Mouse (Mus musculus): ENCODE results near the gene Syne2. TPM values are rescaled to one million over a fixed set of nuclear protein-coding genes. Genes with fewer than 3 reads are reported as not detected.

Syne2 gene
- polyA plus RNA-seq, 1 experiment from 2014 or later, result 80.1 TPM

- no peak overlapping the region for H3K4me2 ChIP-seq
- ATAC-seq (ENCODE audit: low FRiP score), result no peak
- no peak overlapping the region for H3K9ac ChIP-seq (ENCODE audit: low read length)
- H3K27ac ChIP-seq (ENCODE audit: low read depth, low read length), result no peak overlapping the region
- no peak overlapping the region for H3K4me3 ChIP-seq (ENCODE audit: low read depth, low read length)
- no peak for DNase-seq (ENCODE audit: low spot score, missing footprints)
- H3K27me3 ChIP-seq (ENCODE audit: control insufficient read depth, insufficient read depth, low read length), result no peaks in the 10 kb centered on the region
- no peaks in the 10 kb centered on the region for H3K9me3 ChIP-seq (ENCODE audit: control insufficient read depth, low read length)
- H3K36me3 ChIP-seq (ENCODE audit: control insufficient read depth, insufficient read depth, low read length), result peaks cover 12% of the 10 kb centered on the region
- peaks cover 4% of the 10 kb centered on the region for H3K4me1 ChIP-seq (ENCODE audit: control insufficient read depth, insufficient read depth, low read length)
- 69% methylated on average over 8 of the region's 8 CpGs for WGBS
Measured at GRCm38 (mm10) chr12:75983336-75983735, 165.4 kb downstream of the Syne2 start.

- DNase-seq (ENCODE audit: low spot score, missing footprints) (no peak), ATAC-seq (ENCODE audit: low FRiP score) (no peak)
- WGBS, result 85% methylated on average over 10 of the region's 10 CpGs
- Histone ChIP-seq H3K36me3 (ENCODE audit: control insufficient read depth, insufficient read depth, low read length) (peaks cover 21% of the 10 kb centered on the region), H3K27me3 (ENCODE audit: control insufficient read depth, insufficient read depth, low read length) (no peaks in the 10 kb centered on the region), H3K4me2 (no peak overlapping the region), H3K9ac (ENCODE audit: low read length) (no peak overlapping the region), H3K4me1 (ENCODE audit: control insufficient read depth, insufficient read depth, low read length) (no peaks in the 10 kb centered on the region), H3K4me3 (ENCODE audit: low read depth, low read length) (no peak overlapping the region), H3K27ac (ENCODE audit: low read depth, low read length) (no peak overlapping the region), H3K9me3 (ENCODE audit: control insufficient read depth, low read length) (no peaks in the 10 kb centered on the region)
Measured at GRCm38 (mm10) chr12:75992226-75992858, 174.4 kb downstream of the Syne2 start.

GRCm38 (mm10) chr12:75992946-75993345 is 175.0 kb downstream of the Syne2 start:
- ATAC-seq (ENCODE audit: low FRiP score), result no peak
- WGBS, result 89% methylated on average over 4 of the region's 4 CpGs
- no peak overlapping the region for H3K27ac ChIP-seq (ENCODE audit: low read depth, low read length)
- H3K4me1 ChIP-seq (ENCODE audit: control insufficient read depth, insufficient read depth, low read length), result no peaks in the 10 kb centered on the region
- H3K36me3 ChIP-seq (ENCODE audit: control insufficient read depth, insufficient read depth, low read length), result peaks cover 23% of the 10 kb centered on the region
- H3K27me3 ChIP-seq (ENCODE audit: control insufficient read depth, insufficient read depth, low read length), result no peaks in the 10 kb centered on the region
- no peak overlapping the region for H3K9ac ChIP-seq (ENCODE audit: low read length)
- H3K4me2 ChIP-seq, result no peak overlapping the region
- H3K4me3 ChIP-seq (ENCODE audit: low read depth, low read length), result no peak overlapping the region
- DNase-seq (ENCODE audit: low spot score, missing footprints), result no peak
- no peaks in the 10 kb centered on the region for H3K9me3 ChIP-seq (ENCODE audit: control insufficient read depth, low read length)

GRCm38 (mm10) chr12:75995086-75995485 is 177.2 kb downstream of the Syne2 start:
- DNase-seq (ENCODE audit: low spot score, missing footprints), result no peak
- H3K36me3 ChIP-seq (ENCODE audit: control insufficient read depth, insufficient read depth, low read length), result peaks cover 16% of the 10 kb centered on the region; the same call in 1 of the 2 replicates

GRCm38 (mm10) chr12:75997547-75997946 is 179.6 kb downstream of the Syne2 start:
- ATAC-seq (ENCODE audit: low FRiP score) (no peak), DNase-seq (ENCODE audit: low spot score, missing footprints) (no peak)
- Histone ChIP-seq H3K27ac (ENCODE audit: low read depth, low read length) (no peak overlapping the region), H3K9ac (ENCODE audit: low read length) (no peak overlapping the region), H3K27me3 (ENCODE audit: control insufficient read depth, insufficient read depth, low read length) (no peaks in the 10 kb centered on the region), H3K36me3 (ENCODE audit: control insufficient read depth, insufficient read depth, low read length) (peaks cover 13% of the 10 kb centered on the region; the same call in 1 of the 2 replicates), H3K4me1 (ENCODE audit: control insufficient read depth, insufficient read depth, low read length) (no peaks in the 10 kb centered on the region), H3K9me3 (ENCODE audit: control insufficient read depth, low read length) (no peaks in the 10 kb centered on the region), H3K4me2 (no peak overlapping the region), H3K4me3 (ENCODE audit: low read depth, low read length) (no peak overlapping the region)
- WGBS, result 95% methylated on average over 5 of the region's 5 CpGs

More at GRCm38 (mm10) chr12:75995086-75995485, 177.2 kb downstream of the Syne2 start:
- Histone ChIP-seq H3K27ac (ENCODE audit: low read depth, low read length) (no peak overlapping the region), H3K9me3 (ENCODE audit: control insufficient read depth, low read length) (no peaks in the 10 kb centered on the region), H3K4me2 (no peak overlapping the region), H3K9ac (ENCODE audit: low read length) (no peak overlapping the region), H3K27me3 (ENCODE audit: control insufficient read depth, insufficient read depth, low read length) (no peaks in the 10 kb centered on the region), H3K4me1 (ENCODE audit: control insufficient read depth, insufficient read depth, low read length) (no peaks in the 10 kb centered on the region), H3K4me3 (ENCODE audit: low read depth, low read length) (no peak overlapping the region)
- no peak for ATAC-seq (ENCODE audit: low FRiP score)
- WGBS, result 77% methylated on average over 2 of the region's 2 CpGs

GRCm38 (mm10) chr12:75998416-75998815 is 180.5 kb downstream of the Syne2 start:
- H3K4me1 ChIP-seq (ENCODE audit: control insufficient read depth, insufficient read depth, low read length), result no peaks in the 10 kb centered on the region
- no peak overlapping the region for H3K27ac ChIP-seq (ENCODE audit: low read depth, low read length)
- no peak for ATAC-seq (ENCODE audit: low FRiP score)
- 93% methylated on average over 2 of the region's 2 CpGs for WGBS
- H3K36me3 ChIP-seq (ENCODE audit: control insufficient read depth, insufficient read depth, low read length), result peaks cover 13% of the 10 kb centered on the region; the same call in 1 of the 2 replicates
- H3K9ac ChIP-seq (ENCODE audit: low read length), result no peak overlapping the region
- no peak overlapping the region for H3K4me2 ChIP-seq
- no peak for DNase-seq (ENCODE audit: low spot score, missing footprints)
- no peak overlapping the region for H3K4me3 ChIP-seq (ENCODE audit: low read depth, low read length)
- H3K9me3 ChIP-seq (ENCODE audit: control insufficient read depth, low read length), result no peaks in the 10 kb centered on the region
- no peaks in the 10 kb centered on the region for H3K27me3 ChIP-seq (ENCODE audit: control insufficient read depth, insufficient read depth, low read length)

GRCm38 (mm10) chr12:76004697-76005249 is 186.8 kb downstream of the Syne2 start:
- ATAC-seq (ENCODE audit: low FRiP score), result peak; percentile 98
- no peak overlapping the region; the same call in 1 of the 2 replicates for H3K27ac ChIP-seq (ENCODE audit: low read depth, low read length)
- peaks cover 13% of the 10 kb centered on the region; the same call in 1 of the 2 replicates for H3K36me3 ChIP-seq (ENCODE audit: control insufficient read depth, insufficient read depth, low read length)

GRCm38 (mm10) chr12:76008991-76009390 is 191.1 kb downstream of the Syne2 start:
- Histone ChIP-seq H3K4me3 (ENCODE audit: low read depth, low read length) (no peak overlapping the region), H3K4me1 (ENCODE audit: control insufficient read depth, insufficient read depth, low read length) (peaks cover 7% of the 10 kb centered on the region), H3K27ac (ENCODE audit: low read depth, low read length) (no peak overlapping the region), H3K27me3 (ENCODE audit: control insufficient read depth, insufficient read depth, low read length) (no peaks in the 10 kb centered on the region), H3K36me3 (ENCODE audit: control insufficient read depth, insufficient read depth, low read length) (0 out of 2 replicates have a peak, but pooled peaks cover 7% of the 10 kb centered on the region), H3K4me2 (no peak overlapping the region), H3K9ac (ENCODE audit: low read length) (no peak overlapping the region), H3K9me3 (ENCODE audit: control insufficient read depth, low read length) (no peaks in the 10 kb centered on the region)
- ATAC-seq (ENCODE audit: low FRiP score) (no peak), DNase-seq (ENCODE audit: low spot score, missing footprints) (no peak)
- 59% methylated on average over 6 of the region's 6 CpGs for WGBS

More at GRCm38 (mm10) chr12:76004697-76005249, 186.8 kb downstream of the Syne2 start:
- peak; percentile 95 for DNase-seq (ENCODE audit: low spot score, missing footprints)
- no peak overlapping the region for H3K4me2 ChIP-seq
- H3K27me3 ChIP-seq (ENCODE audit: control insufficient read depth, insufficient read depth, low read length), result no peaks in the 10 kb centered on the region
- H3K9ac ChIP-seq (ENCODE audit: low read length), result no peak overlapping the region
- WGBS, result 42% methylated on average over 9 of the region's 9 CpGs
- H3K9me3 ChIP-seq (ENCODE audit: control insufficient read depth, low read length), result no peaks in the 10 kb centered on the region
- H3K4me1 ChIP-seq (ENCODE audit: control insufficient read depth, insufficient read depth, low read length), result peaks cover 3% of the 10 kb centered on the region; the same call in 1 of the 2 replicates
- H3K4me3 ChIP-seq (ENCODE audit: low read depth, low read length), result no peak overlapping the region

GRCm38 (mm10) chr12:76012789-76013188 is 194.9 kb downstream of the Syne2 start:
- H3K27ac ChIP-seq (ENCODE audit: low read depth, low read length), result no peak overlapping the region
- 95% methylated on average over 3 of the region's 4 CpGs for WGBS
- no peak overlapping the region for H3K4me2 ChIP-seq
- H3K4me3 ChIP-seq (ENCODE audit: low read depth, low read length), result no peak overlapping the region
- peaks cover 2% of the 10 kb centered on the region; the same call in 1 of the 2 replicates for H3K36me3 ChIP-seq (ENCODE audit: control insufficient read depth, insufficient read depth, low read length)
- ATAC-seq (ENCODE audit: low FRiP score) (no peak), DNase-seq (ENCODE audit: low spot score, missing footprints) (no peak)
- no peak overlapping the region for H3K9ac ChIP-seq (ENCODE audit: low read length)
- no peaks in the 10 kb centered on the region for H3K27me3 ChIP-seq (ENCODE audit: control insufficient read depth, insufficient read depth, low read length)
- no peaks in the 10 kb centered on the region for H3K9me3 ChIP-seq (ENCODE audit: control insufficient read depth, low read length)
- peaks cover 4% of the 10 kb centered on the region for H3K4me1 ChIP-seq (ENCODE audit: control insufficient read depth, insufficient read depth, low read length)
